Mouse (Mus musculus) midbrain, embryonic 10.5 days (tissue): ENCODE results near the gene Cd180. TPM values are rescaled to one million over a fixed set of nuclear protein-coding genes. Genes with fewer than 3 reads are reported as not detected.

Experiments
- DNase-seq: peaks from one replicate; pipeline ENCODE4 v3.0.0-alpha.2; 2017; ENCODE audit warnings: low spot score
- H3K27ac ChIP-seq: fragments of 300-500 bp; sonication (generic); replicated peaks from 2 replicates; pipeline ENCODE4 v1.5.1; 2016; ENCODE audit warnings: mild to moderate bottlenecking
- H3K27me3 ChIP-seq: fragments of 300-500 bp; sonication (generic); 2 replicates; pipeline ENCODE4 v1.6.1; 2016; ENCODE audit warnings: low read depth, mild to moderate bottlenecking; ENCODE audit not compliant: poor library complexity, severe bottlenecking
- H3K36me3 ChIP-seq: fragments of 300-500 bp; sonication (generic); 2 replicates; pipeline ENCODE4 v1.6.1; 2016; ENCODE audit warnings: mild to moderate bottlenecking, moderate library complexity
- H3K4me1 ChIP-seq: fragments of 300-500 bp; sonication (generic); 2 replicates; pipeline ENCODE4 v1.6.1; 2016
- H3K4me3 ChIP-seq: fragments of 300-500 bp; sonication (generic); 2 replicates; pipeline ENCODE4 v1.5.1; 2016; ENCODE audit warnings: mild to moderate bottlenecking, moderate library complexity
- H3K9me3 ChIP-seq: fragments of 300-500 bp; sonication (generic); replicated peaks from 2 replicates; pipeline ENCODE4 v1.6.1; 2016; ENCODE audit warnings: mild to moderate bottlenecking
- WGBS: fragments of 180-500 bp; shearing (Covaris S2); methylation state at CpG from one replicate; pipeline ENCODE4 v1.1.7; 2016; 5-methylcytosine and 5-hydroxymethylcytosine counted together
- polyA plus RNA-seq: library from polyadenylated mRNA; unstranded; fragments of >200 nt; fragmentation: Nextera tagmentation; extraction: Ambion mirVana; gene quantifications from 2 replicates; pipeline ENCODE4 v1.2.1, GENCODE M21; 2016

Cd180 gene
- polyA plus RNA-seq, 1 experiment from 2014 or later, result 0.51 TPM

DNA sequence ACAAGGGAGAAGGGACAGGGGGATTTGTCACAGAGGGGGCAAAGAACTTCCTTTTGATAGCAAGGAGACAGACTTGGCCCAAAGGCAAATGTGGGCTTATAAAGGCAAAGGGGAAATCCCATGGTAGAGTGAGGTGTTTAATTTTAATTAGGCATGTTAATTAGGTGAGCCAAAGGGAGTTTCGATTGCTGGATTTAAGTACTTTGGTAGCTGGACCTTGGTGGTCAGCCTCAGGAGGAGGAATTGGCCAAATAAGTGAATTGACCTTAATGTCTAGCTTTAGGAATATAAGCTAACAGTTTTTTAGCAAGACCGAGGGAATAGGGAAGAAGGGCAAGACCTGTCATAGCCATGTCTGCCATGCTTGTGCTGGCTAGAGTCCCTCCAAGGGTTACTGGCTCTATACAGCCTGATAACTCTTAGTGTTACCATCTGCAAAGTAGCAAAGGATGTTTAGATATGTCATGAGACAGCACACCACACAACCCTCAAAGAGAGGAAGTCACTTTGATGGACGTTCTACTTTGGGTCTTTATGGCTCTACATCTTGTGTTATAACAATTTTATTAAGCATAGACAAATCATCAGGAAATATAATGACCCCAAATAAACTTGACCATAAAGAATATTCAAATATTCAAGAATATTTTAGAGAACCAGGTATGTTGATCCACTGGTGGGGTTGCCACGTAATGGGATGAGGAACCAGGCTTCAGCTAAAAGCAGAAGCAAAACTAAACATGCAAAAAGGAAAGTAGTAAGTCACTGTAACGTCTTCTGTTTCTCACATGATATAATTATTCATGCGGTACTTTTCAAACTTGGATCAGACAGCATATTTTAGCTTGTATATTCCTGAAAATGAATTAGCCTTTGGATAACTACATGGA is 3.9 kb upstream of the Cd180 start:
- H3K27me3 ChIP-seq, result no peaks in the 10 kb centered on the region
- no peaks in the 10 kb centered on the region for H3K4me1 ChIP-seq
- H3K36me3 ChIP-seq, result no peaks in the 10 kb centered on the region
- H3K9me3 ChIP-seq, result no peaks in the 10 kb centered on the region
- 89% methylated on average over 6 of the region's 6 CpGs for WGBS
- no peak overlapping the region for H3K27ac ChIP-seq
- H3K4me3 ChIP-seq, result no peak overlapping the region
- no peak for DNase-seq

DNA sequence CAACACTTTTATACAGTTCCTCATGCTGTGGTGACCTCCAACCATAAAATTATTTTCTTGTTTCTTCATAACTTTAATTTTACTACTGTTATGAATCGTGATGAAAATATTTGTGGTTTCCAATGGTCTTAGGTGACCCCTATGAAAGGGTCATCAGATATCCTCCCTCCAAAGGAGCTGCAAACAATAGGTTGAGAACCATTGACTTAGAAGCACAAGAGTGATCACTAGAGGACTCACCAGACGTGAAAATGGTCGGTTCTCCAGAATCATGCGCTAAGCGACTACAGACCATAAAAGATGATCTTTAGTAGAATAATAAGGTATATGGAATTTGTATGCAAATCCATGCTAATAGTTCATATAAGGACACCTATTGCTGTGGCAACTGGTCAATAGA is 3.2 kb upstream of the Cd180 start:
- no peak for DNase-seq
- H3K4me3 ChIP-seq, result no peak overlapping the region
- H3K9me3 ChIP-seq, result no peaks in the 10 kb centered on the region
- H3K36me3 ChIP-seq, result no peaks in the 10 kb centered on the region
- no peak overlapping the region for H3K27ac ChIP-seq
- no peaks in the 10 kb centered on the region for H3K4me1 ChIP-seq
- WGBS, result 91% methylated on average over 5 of the region's 5 CpGs
- no peaks in the 10 kb centered on the region for H3K27me3 ChIP-seq

DNA sequence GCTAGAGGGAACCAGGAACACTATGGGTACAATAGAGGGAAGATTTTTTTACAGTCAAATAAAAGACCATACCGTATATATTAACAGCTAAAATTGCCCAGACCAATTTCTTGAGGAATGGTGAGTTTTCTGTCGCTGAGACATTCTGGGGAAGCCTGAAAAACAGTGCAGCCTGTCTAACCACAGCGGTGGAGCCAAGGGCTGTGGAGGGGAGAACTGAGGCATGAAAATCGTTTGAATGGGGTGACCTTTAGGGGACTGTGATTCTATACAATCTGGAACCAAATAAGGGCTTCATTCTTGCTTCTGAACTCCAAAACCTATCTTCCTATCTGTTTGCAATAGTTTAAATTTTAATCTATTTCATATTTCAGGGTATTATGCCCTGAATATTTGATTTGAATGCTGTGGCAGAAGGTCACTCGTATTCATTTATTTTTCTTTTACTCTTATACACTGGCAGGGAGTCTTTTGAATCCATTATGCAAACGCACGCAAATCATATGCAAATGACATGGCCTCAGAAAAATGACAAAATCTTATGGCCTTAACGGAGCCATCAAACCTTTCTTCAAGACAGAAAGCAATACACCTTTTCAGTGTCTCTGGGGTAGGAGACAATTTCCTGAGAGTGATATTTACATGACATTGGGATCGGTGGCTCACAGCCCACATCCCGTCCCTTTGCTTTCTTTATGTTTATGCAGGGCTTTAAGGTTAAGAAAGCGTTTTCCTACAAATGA is 1.8 kb upstream of the Cd180 start:
- H3K9me3 ChIP-seq, result no peaks in the 10 kb centered on the region
- H3K4me3 ChIP-seq, result no peak overlapping the region
- no peaks in the 10 kb centered on the region for H3K4me1 ChIP-seq
- WGBS, result 73% methylated on average over 11 of the region's 11 CpGs
- H3K27ac ChIP-seq, result no peak overlapping the region
- H3K27me3 ChIP-seq, result no peaks in the 10 kb centered on the region
- H3K36me3 ChIP-seq, result no peaks in the 10 kb centered on the region
- DNase-seq, result no peak

DNA sequence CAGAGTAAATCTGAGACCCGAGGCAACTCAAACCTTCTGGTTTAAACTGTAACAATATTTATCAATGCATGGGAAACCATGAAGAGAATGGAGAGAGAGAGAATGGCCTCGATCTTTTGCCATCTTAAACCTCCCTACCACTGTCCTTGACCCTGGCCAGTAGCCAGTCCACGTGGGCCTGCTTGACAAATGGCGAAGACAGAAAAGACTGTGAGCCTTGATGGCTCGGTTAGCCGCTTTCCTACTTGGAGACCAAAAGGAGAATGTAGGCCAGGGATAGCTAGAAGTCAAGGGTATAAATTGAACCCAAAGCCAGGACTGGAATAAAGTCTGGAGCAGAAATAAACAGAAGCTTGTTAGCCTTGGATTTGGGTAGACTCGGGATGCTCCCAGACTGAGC is 796 bp downstream of the Cd180 start:
- DNase-seq, result no peak
- WGBS, result 91% methylated on average over 7 of the region's 7 CpGs

DNA sequence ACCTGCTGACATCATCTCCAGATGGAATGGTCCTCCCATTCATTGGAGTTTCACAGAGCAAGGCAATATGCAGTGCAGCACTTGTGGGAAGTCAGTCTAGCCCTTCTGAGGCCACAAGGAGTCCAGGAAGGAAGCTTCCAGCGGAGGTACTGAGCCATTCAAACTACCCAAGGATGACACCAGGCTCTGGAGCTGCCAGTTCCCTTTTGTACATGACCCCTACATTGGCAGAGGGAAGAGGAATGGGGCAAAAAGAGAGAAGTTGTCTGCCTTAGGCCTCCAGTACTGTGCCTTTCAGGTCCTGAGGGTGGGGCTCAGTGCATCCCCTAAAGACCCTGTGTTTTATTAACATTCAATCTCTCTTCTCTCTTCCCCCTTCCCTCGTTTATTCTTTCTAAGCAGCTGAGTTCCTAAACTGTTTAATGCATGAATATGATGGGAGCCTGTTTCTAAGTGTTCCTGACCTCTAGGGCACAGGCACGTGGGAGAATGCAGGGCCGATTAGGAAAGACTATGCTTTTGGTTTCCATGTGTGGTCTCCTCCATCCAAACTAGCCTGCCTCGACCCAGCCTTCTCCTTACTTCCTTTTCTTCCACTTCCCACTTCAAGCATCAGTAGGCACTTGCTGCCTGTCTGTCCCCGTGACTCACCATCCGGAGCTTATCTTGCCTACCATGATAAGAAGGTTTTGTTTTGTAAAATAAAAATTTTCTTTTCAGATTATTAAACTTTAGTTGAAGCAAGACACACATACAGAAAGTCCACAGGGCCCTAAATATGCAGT is 2.0 kb downstream of the Cd180 start:
- no peak for DNase-seq
- no peaks in the 10 kb centered on the region for H3K27me3 ChIP-seq
- H3K9me3 ChIP-seq, result no peaks in the 10 kb centered on the region
- H3K4me3 ChIP-seq, result no peak overlapping the region
- H3K4me1 ChIP-seq, result peaks cover 11% of the 10 kb centered on the region
- H3K27ac ChIP-seq, result no peak overlapping the region
- 82% methylated on average over 7 of the region's 7 CpGs for WGBS
- no peaks in the 10 kb centered on the region for H3K36me3 ChIP-seq

More for the DNA sequence above, 796 bp downstream of the Cd180 start:
- peaks cover 10% of the 10 kb centered on the region for H3K4me1 ChIP-seq
- no peaks in the 10 kb centered on the region for H3K36me3 ChIP-seq
- H3K27ac ChIP-seq, result no peak overlapping the region
- no peaks in the 10 kb centered on the region for H3K27me3 ChIP-seq
- H3K9me3 ChIP-seq, result no peaks in the 10 kb centered on the region
- H3K4me3 ChIP-seq, result no peak overlapping the region

DNA sequence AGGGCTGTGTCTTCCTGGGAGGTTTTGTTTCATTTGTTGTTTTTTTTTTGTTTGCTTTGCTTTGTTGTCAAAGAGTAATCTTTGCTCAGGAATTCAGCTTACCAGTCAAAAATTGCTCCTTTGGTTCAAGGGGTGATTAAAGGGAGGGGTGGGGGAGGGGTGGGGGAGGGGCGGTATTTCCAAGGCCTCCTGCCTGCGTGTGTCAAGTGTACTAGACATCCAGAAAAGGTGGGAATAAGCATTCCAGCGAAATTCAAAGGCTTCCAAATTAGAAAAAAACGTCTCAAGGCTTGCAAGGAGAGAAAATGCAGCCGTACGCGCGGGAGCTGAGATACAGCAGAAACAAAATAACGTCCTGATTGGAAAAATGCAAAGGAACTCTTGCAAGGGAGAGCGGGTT is 5.0 kb downstream of the Cd180 start:
- H3K9me3 ChIP-seq, result no peaks in the 10 kb centered on the region
- H3K27ac ChIP-seq, result peak overlapping the region; percentile 71
- no peaks in the 10 kb centered on the region for H3K27me3 ChIP-seq
- H3K4me3 ChIP-seq, result peak overlapping the region; percentile 22
- DNase-seq, result no peak
- H3K36me3 ChIP-seq, result no peaks in the 10 kb centered on the region
- peaks cover 13% of the 10 kb centered on the region for H3K4me1 ChIP-seq
- WGBS, result 39% methylated on average over 10 of the region's 10 CpGs

DNA sequence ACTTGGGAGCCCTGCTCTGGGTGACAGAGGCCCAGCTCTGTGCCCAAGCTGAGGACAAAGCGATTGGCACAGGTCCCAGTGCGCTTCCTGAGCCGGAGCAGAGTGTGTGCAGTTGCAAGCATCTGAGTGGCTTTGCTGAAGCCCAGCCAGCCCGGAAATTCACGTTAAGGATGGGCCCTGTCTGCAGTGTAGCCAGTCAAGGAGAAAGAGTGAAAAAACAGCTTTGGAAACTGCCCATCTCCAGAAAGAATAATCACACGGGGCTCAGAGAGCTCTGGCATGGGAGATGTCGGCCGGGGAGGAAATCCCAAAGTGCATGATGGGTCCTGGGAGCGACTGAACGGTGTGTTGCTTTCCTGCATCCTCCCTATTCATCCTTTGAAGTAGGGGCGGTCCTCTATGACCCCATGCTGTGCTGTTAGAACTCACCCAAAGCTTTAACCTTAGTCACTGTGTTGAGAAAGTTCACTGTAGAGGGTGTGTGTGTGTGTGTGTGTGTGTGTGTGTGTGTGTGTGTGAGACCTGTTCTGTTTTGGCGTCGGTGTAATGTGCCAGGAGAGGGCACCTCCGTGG is 5.5 kb downstream of the Cd180 start:
- Histone ChIP-seq H3K27me3 (no peaks in the 10 kb centered on the region), H3K4me3 (peak overlapping the region; percentile 22), H3K9me3 (no peaks in the 10 kb centered on the region), H3K4me1 (peaks cover 13% of the 10 kb centered on the region), H3K36me3 (no peaks in the 10 kb centered on the region), H3K27ac (peak overlapping the region; percentile 71)
- DNase-seq, result peak; percentile 24
- 37% methylated on average over 14 of the region's 14 CpGs for WGBS

DNA sequence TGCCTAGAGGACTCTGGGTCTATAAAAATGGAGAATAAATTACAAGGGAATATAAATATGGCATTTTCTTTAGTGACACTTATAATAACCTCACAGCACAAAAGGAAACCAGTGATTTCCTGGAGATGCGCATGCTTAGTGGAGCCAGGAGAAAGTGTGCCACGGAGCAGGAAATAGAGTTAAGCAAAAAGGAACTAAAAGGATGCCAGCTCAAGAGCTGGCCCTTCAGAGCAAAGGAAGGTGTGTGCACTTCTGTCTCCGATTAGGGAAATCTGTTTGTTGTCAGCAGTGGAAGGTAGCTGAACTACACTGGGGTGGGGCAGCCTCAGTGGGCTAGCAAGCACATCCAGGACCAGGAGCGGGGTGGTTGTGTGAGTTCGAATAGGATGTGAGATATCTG is 6.8 kb downstream of the Cd180 start:
- Histone ChIP-seq H3K27me3 (no peaks in the 10 kb centered on the region), H3K4me3 (no peak overlapping the region), H3K4me1 (peaks cover 13% of the 10 kb centered on the region), H3K27ac (no peak overlapping the region), H3K9me3 (no peaks in the 10 kb centered on the region), H3K36me3 (no peaks in the 10 kb centered on the region)
- WGBS, result 90% methylated on average over 5 of the region's 5 CpGs
- no peak for DNase-seq

DNA sequence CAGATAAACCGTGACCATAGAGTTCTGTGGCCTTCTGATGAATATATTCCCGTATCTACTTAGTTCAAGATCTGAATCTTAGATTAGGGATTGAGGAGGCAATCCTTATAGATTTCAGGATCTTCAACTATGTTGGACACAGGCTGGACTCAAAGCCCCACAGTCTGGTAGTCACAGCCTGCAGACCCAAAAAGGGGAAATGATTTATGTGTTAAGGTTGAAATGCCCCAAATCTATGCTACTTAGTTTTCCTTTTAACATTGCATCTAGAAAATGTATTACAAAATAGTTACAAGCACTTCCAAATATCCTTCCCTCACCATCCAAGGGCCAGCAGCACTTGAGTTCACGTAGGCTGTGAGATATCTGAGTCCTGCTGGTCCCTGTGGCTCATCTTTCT is 7.4 kb downstream of the Cd180 start:
- Histone ChIP-seq H3K4me1 (peaks cover 13% of the 10 kb centered on the region), H3K36me3 (no peaks in the 10 kb centered on the region), H3K27me3 (no peaks in the 10 kb centered on the region), H3K27ac (no peak overlapping the region), H3K9me3 (no peaks in the 10 kb centered on the region), H3K4me3 (no peak overlapping the region)
- 78% methylated on average over 3 of the region's 3 CpGs for WGBS
- no peak for DNase-seq

DNA sequence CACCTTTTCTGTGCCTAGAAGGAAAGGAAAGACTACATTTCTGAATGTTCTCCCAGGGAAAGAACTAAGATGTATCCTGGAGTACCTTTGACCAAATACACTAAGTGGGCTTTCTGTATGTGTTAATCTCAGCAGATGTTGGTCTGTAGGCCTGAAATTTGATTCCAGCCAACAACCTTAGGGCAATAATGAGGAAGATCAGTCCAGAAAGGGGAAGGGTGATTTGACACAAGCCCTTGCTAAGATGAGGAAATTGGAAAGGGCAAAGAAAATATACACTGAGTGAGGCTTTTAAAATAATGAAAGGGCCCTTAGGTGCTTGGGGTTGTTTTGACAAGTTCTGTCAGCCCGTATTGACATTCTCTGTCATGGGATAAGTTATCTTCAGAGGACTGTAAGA is 23.6 kb downstream of the Cd180 start:
- no peaks in the 10 kb centered on the region for H3K36me3 ChIP-seq
- 83% methylated on average over 1 of the region's 1 CpGs for whole genome bisulfite sequencing
- no peak overlapping the region for H3K4me3 ChIP-seq
- no peaks in the 10 kb centered on the region for H3K27me3 ChIP-seq
- H3K9me3 ChIP-seq, result no peaks in the 10 kb centered on the region
- no peak overlapping the region for H3K27ac ChIP-seq
- no peaks in the 10 kb centered on the region for H3K4me1 ChIP-seq
- no peak for DNase-seq

DNA sequence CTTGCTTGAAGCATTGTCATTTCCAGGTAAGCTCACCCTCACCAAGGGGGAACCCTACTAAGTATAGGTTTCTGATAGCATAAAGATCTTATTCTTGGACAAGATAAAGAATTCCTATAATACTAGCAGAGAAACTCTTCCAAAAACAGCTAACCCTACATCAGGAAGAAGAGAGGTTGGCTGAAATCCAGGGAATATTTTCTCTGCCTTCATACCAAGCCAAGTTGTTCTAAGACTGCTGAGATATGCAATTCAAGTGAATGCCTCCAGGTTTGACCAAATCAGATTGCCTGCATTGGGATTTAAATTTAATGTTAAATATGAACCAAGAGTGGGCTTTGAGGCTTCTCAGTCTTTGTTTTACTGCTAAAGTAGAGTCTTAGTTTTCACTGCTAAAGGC is 32.1 kb downstream of the Cd180 start:
- no peak overlapping the region for H3K4me3 ChIP-seq
- no peak for DNase-seq
- H3K4me1 ChIP-seq, result no peaks in the 10 kb centered on the region
- no peaks in the 10 kb centered on the region for H3K9me3 ChIP-seq
- no peaks in the 10 kb centered on the region for H3K36me3 ChIP-seq
- no peaks in the 10 kb centered on the region for H3K27me3 ChIP-seq
- no peak overlapping the region for H3K27ac ChIP-seq

DNA sequence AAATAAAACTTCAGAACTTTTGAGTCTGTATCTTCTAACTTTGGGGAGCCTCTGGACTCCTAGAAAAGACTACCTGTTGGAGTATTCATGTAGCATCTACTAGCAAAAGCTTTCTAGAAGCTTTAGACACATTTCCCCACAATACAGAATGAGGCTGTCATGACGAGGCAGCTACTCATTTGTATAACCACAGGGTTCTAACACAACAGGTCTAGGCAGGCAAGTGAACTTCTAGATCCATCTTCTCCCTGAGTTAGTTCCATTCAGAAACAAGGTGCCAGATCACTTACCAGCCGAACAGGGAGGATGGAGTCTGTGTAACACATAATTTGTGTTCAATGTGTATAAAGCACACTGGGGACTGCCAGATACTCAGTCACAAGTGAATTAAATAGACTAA is 32.5 kb downstream of the Cd180 start:
- H3K27ac ChIP-seq, result no peak overlapping the region
- H3K9me3 ChIP-seq, result no peaks in the 10 kb centered on the region
- WGBS, result 82% methylated on average over 2 of the region's 2 CpGs
- no peaks in the 10 kb centered on the region for H3K4me1 ChIP-seq
- no peak overlapping the region for H3K4me3 ChIP-seq
- H3K27me3 ChIP-seq, result no peaks in the 10 kb centered on the region
- H3K36me3 ChIP-seq, result no peaks in the 10 kb centered on the region
- no peak for DNase-seq
